Mouse (Mus musculus) erythroblast, adult 5-6 weeks (primary cell): Measurements from ENCODE around the gene Mapk8. TPM values are rescaled to one million over a fixed set of nuclear protein-coding genes. Genes with fewer than 3 reads are reported as not detected.
"Not testable (repeated sequence)": the region's sequence is repeated elsewhere in the genome, so short reads cannot be mapped to it uniquely, and the experiment has no call there.

ENCODE experiments used
- ATAC-seq: replicated peaks from 2 replicates; pipeline ENCODE4 v1.8.0; 2016; ENCODE audit warnings: moderate number of reproducible peaks, mild to moderate bottlenecking, moderate TSS enrichment, inconsistent platforms; ENCODE audit not compliant: poor library complexity, low FRiP score, severe bottlenecking
- total RNA-seq, 2 experiments: library from RNA; stranded (forward) in 1 of 2; stranded (reverse) in 1 of 2; fragments of 150-400 nt in 1 of 2; fragments of 200-764, 138-1000 nt in 1 of 2; gene quantifications; 2 replicates each; pipeline versions ENCODE4 v1.2.3 to v1.2.4; 2015 to 2017; ENCODE audit warnings: low replicate concordance in 2 of 2

Mapk8 gene
- total RNA-seq (2015; ENCODE audit: low replicate concordance) (4.8 and 9.2 TPM in 2 replicates), total RNA-seq (2017; ENCODE audit: low replicate concordance) (9.2 and 23.0 TPM in 2 replicates)

- ATAC-seq = peak; percentile 96
These were observed at the start of gene Mapk8 for GRCm38 (mm10) chr14:33447027-33447569. Gene Mapk8 (minus strand): TSS chr14:33447158.

GRCm38 (mm10) chr14:33495226-33495625 lies 48.3 kb upstream of the Mapk8 start:
- ATAC-seq = no peak

GRCm38 (mm10) chr14:33487805-33488550 lies 41.0 kb upstream of the Mapk8 start:
- ATAC-seq = no peak

GRCm38 (mm10) chr14:33481991-33482390 lies 35.0 kb upstream of the Mapk8 start:
- ATAC-seq = no peak

GRCm38 (mm10) chr14:33476094-33476760 lies 29.3 kb upstream of the Mapk8 start:
- ATAC-seq = no peak

- no peak for ATAC-seq
These were observed 27.5 kb upstream of the Mapk8 start for GRCm38 (mm10) chr14:33474461-33474860.

GRCm38 (mm10) chr14:33471331-33471730 lies 24.4 kb upstream of the Mapk8 start, which contains the start of gene Frmpd2:
Gene Frmpd2 (plus strand): TSS chr14:33471696.
- ATAC-seq = no peak

- ATAC-seq = no peak
These were observed 20.8 kb upstream of the Mapk8 start for GRCm38 (mm10) chr14:33467766-33468165.

- no peak for ATAC-seq
These were observed 16.7 kb upstream of the Mapk8 start for GRCm38 (mm10) chr14:33463658-33464057.

- ATAC-seq = no peak
These were observed 3.4 kb upstream of the Mapk8 start for GRCm38 (mm10) chr14:33450331-33450730.

GRCm38 (mm10) chr14:33449296-33449840 lies 2.4 kb upstream of the Mapk8 start:
- no peak for ATAC-seq

- ATAC-seq = no peak
These were observed 1.3 kb upstream of the Mapk8 start for GRCm38 (mm10) chr14:33448276-33448675.

GRCm38 (mm10) chr14:33446561-33447023 lies 366 bp downstream of the Mapk8 start:
- ATAC-seq = no peak

GRCm38 (mm10) chr14:33445962-33446361 lies 996 bp downstream of the Mapk8 start:
- ATAC-seq = no peak

GRCm38 (mm10) chr14:33443780-33444179 lies 3.2 kb downstream of the Mapk8 start:
- ATAC-seq = no peak

- not testable (repeated sequence) for ATAC-seq
These were observed 14.5 kb downstream of the Mapk8 start for GRCm38 (mm10) chr14:33432485-33432884.

- ATAC-seq = no peak
These were observed 22.8 kb downstream of the Mapk8 start for GRCm38 (mm10) chr14:33424124-33424523.

GRCm38 (mm10) chr14:33423003-33423402 lies 24.0 kb downstream of the Mapk8 start:
- no peak for ATAC-seq

- no peak for ATAC-seq
These were observed 28.5 kb downstream of the Mapk8 start for GRCm38 (mm10) chr14:33418311-33418909.

- no peak for ATAC-seq
These were observed 31.2 kb downstream of the Mapk8 start for GRCm38 (mm10) chr14:33415746-33416145.
